Mouse (Mus musculus): Measurements from ENCODE around the gene Fez2.

The Fez2 gene

GRCm38 (mm10) chr17:78406854-78407253 lies 11.1 kb downstream of the Fez2 start:
- DNase-seq = no peak

- DNase-seq = no peak
These were observed 12.6 kb downstream of the Fez2 start for GRCm38 (mm10) chr17:78405336-78405735.

- no peak for DNase-seq
These were observed 14.1 kb downstream of the Fez2 start for GRCm38 (mm10) chr17:78403804-78404203.

GRCm38 (mm10) chr17:78403229-78403628 lies 14.7 kb downstream of the Fez2 start:
- no peak for DNase-seq

GRCm38 (mm10) chr17:78402174-78402573 lies 15.8 kb downstream of the Fez2 start:
- no peak for DNase-seq

- no peak for DNase-seq
These were observed 16.2 kb downstream of the Fez2 start for GRCm38 (mm10) chr17:78401713-78402112.

- DNase-seq = peak; percentile 42 to 76
These were observed 16.6 kb downstream of the Fez2 start for GRCm38 (mm10) chr17:78401311-78401710.

GRCm38 (mm10) chr17:78400130-78400840 lies 17.7 kb downstream of the Fez2 start:
- DNase-seq = peak; percentile 24 to 71

GRCm38 (mm10) chr17:78392401-78393087 lies 25.4 kb downstream of the Fez2 start:
- no peak for DNase-seq

- DNase-seq = no peak
These were observed 28.4 kb downstream of the Fez2 start for GRCm38 (mm10) chr17:78389573-78389972.

- peak in 1 of 2 experiments; percentile 58 for DNase-seq
These were observed 29.7 kb downstream of the Fez2 start for GRCm38 (mm10) chr17:78388101-78388847.

GRCm38 (mm10) chr17:78387665-78388064 lies 30.3 kb downstream of the Fez2 start:
- DNase-seq = no peak

- DNase-seq = no peak
These were observed 35.6 kb downstream of the Fez2 start for GRCm38 (mm10) chr17:78382321-78382720.

- no peak for DNase-seq
These were observed 38.2 kb downstream of the Fez2 start for GRCm38 (mm10) chr17:78379730-78380245.

- DNase-seq = no peak
These were observed 38.7 kb downstream of the Fez2 start for GRCm38 (mm10) chr17:78379079-78379729.

GRCm38 (mm10) chr17:78376587-78376986 lies 41.4 kb downstream of the Fez2 start:
- no peak for DNase-seq

- DNase-seq = no peak
These were observed 43.2 kb downstream of the Fez2 start for GRCm38 (mm10) chr17:78374756-78375155.

GRCm38 (mm10) chr17:78373849-78374248 lies 44.1 kb downstream of the Fez2 start:
- DNase-seq = no peak

GRCm38 (mm10) chr17:78373174-78373573 lies 44.8 kb downstream of the Fez2 start:
- DNase-seq = no peak

GRCm38 (mm10) chr17:78370445-78370844 lies 47.5 kb downstream of the Fez2 start:
- DNase-seq = no peak

- DNase-seq = no peak
These were observed 49.5 kb downstream of the Fez2 start for GRCm38 (mm10) chr17:78368481-78368880.

- DNase-seq = no peak
These were observed 51.9 kb downstream of the Fez2 start for GRCm38 (mm10) chr17:78366070-78366469.

All from kidney, postnatal 25 days (tissue).